Mouse (Mus musculus): Measurements from ENCODE around the gene Col4a6. TPM values are rescaled to one million over a fixed set of nuclear protein-coding genes. Genes with fewer than 3 reads are reported as not detected.

Gene Col4a6
- polyA plus RNA-seq, 1 experiment from 2014 or later, result 8.2 TPM

GRCm38 (mm10) chrX:141236564-141237333 lies 237.1 kb downstream of the Col4a6 start:
- ATAC-seq (ENCODE audit: borderline replicate concordance, extremely low read depth, low FRiP score, low TSS enrichment), result no peak
- Histone ChIP-seq H3K36me3 (no peaks in the 10 kb centered on the region), H3K4me3 (no peak overlapping the region), H3K4me2 (no peak overlapping the region), H3K9ac (no peak overlapping the region), H3K27ac (no peak overlapping the region), H3K27me3 (no peaks in the 10 kb centered on the region), H3K9me3 (no peaks in the 10 kb centered on the region), H3K4me1 (no peaks in the 10 kb centered on the region)
- 57% methylated on average over 2 of the region's 2 CpGs for WGBS

GRCm38 (mm10) chrX:141228169-141228568 lies 245.7 kb downstream of the Col4a6 start:
- ATAC-seq (ENCODE audit: borderline replicate concordance, extremely low read depth, low FRiP score, low TSS enrichment), result no peak
- no peak overlapping the region for H3K4me2 ChIP-seq

GRCm38 (mm10) chrX:141212802-141213201 lies 261.1 kb downstream of the Col4a6 start:
- ATAC-seq (ENCODE audit: borderline replicate concordance, extremely low read depth, low FRiP score, low TSS enrichment), result no peak
- no peaks in the 10 kb centered on the region for H3K4me1 ChIP-seq

More at GRCm38 (mm10) chrX:141228169-141228568, 245.7 kb downstream of the Col4a6 start:
- no peaks in the 10 kb centered on the region for H3K9me3 ChIP-seq
- H3K9ac ChIP-seq, result no peak overlapping the region
- no peak overlapping the region for H3K4me3 ChIP-seq
- no peaks in the 10 kb centered on the region for H3K36me3 ChIP-seq
- peaks cover 9% of the 10 kb centered on the region; the same call in 1 of the 2 replicates for H3K27me3 ChIP-seq
- H3K4me1 ChIP-seq, result no peaks in the 10 kb centered on the region
- no peak overlapping the region for H3K27ac ChIP-seq
- WGBS, result 85% methylated on average over 2 of the region's 2 CpGs

GRCm38 (mm10) chrX:141198993-141199392 lies 274.9 kb downstream of the Col4a6 start:
- no peaks in the 10 kb centered on the region for H3K36me3 ChIP-seq
- no peak overlapping the region for H3K9ac ChIP-seq
- H3K27me3 ChIP-seq, result peaks cover 6% of the 10 kb centered on the region; the same call in 1 of the 2 replicates
- H3K4me1 ChIP-seq, result no peaks in the 10 kb centered on the region
- WGBS, result 65% methylated on average over 3 of the region's 3 CpGs
- no peak overlapping the region for H3K4me2 ChIP-seq
- H3K9me3 ChIP-seq, result no peaks in the 10 kb centered on the region
- H3K4me3 ChIP-seq, result no peak overlapping the region
- no peak overlapping the region for H3K27ac ChIP-seq
- ATAC-seq (ENCODE audit: borderline replicate concordance, extremely low read depth, low FRiP score, low TSS enrichment), result no peak

More at GRCm38 (mm10) chrX:141212802-141213201, 261.1 kb downstream of the Col4a6 start:
- 42% methylated on average over 5 of the region's 5 CpGs for whole genome bisulfite sequencing
- Histone ChIP-seq H3K9ac (no peak overlapping the region), H3K9me3 (no peaks in the 10 kb centered on the region), H3K27me3 (no peaks in the 10 kb centered on the region; the same call in 1 of the 2 replicates), H3K4me2 (no peak overlapping the region), H3K4me3 (no peak overlapping the region), H3K27ac (no peak overlapping the region), H3K36me3 (no peaks in the 10 kb centered on the region)

GRCm38 (mm10) chrX:141195036-141195435 lies 278.8 kb downstream of the Col4a6 start:
- Histone ChIP-seq H3K4me2 (no peak overlapping the region), H3K4me3 (no peak overlapping the region), H3K27me3 (peaks cover 5% of the 10 kb centered on the region; the same call in 1 of the 2 replicates), H3K4me1 (no peaks in the 10 kb centered on the region), H3K9ac (no peak overlapping the region), H3K9me3 (no peaks in the 10 kb centered on the region), H3K36me3 (no peaks in the 10 kb centered on the region), H3K27ac (no peak overlapping the region)
- 0 out of 2 replicates have a peak, but pooled peaks have one; percentile 55 for ATAC-seq (ENCODE audit: borderline replicate concordance, extremely low read depth, low FRiP score, low TSS enrichment)

GRCm38 (mm10) chrX:141175353-141175752 lies 298.5 kb downstream of the Col4a6 start:
- Histone ChIP-seq H3K4me1 (no peaks in the 10 kb centered on the region), H3K27ac (no peak overlapping the region), H3K27me3 (0 out of 2 replicates have a peak, but pooled peaks cover 6% of the 10 kb centered on the region), H3K4me3 (no peak overlapping the region), H3K9me3 (no peaks in the 10 kb centered on the region), H3K36me3 (no peaks in the 10 kb centered on the region), H3K9ac (no peak overlapping the region), H3K4me2 (no peak overlapping the region)
- 39% methylated on average over 7 of the region's 7 CpGs for WGBS
- ATAC-seq (ENCODE audit: borderline replicate concordance, extremely low read depth, low FRiP score, low TSS enrichment), result no peak

- no peak overlapping the region for H3K27ac ChIP-seq
- no peaks in the 10 kb centered on the region for H3K36me3 ChIP-seq
- WGBS, result 82% methylated on average over 4 of the region's 4 CpGs
- H3K4me3 ChIP-seq, result no peak overlapping the region
- peaks cover 6% of the 10 kb centered on the region; the same call in 1 of the 2 replicates for H3K27me3 ChIP-seq
- H3K4me2 ChIP-seq, result no peak overlapping the region
- no peaks in the 10 kb centered on the region for H3K9me3 ChIP-seq
- H3K4me1 ChIP-seq, result no peaks in the 10 kb centered on the region
- no peak for ATAC-seq (ENCODE audit: borderline replicate concordance, extremely low read depth, low FRiP score, low TSS enrichment)
- H3K9ac ChIP-seq, result no peak overlapping the region
Measured at GRCm38 (mm10) chrX:141165067-141165466, 308.8 kb downstream of the Col4a6 start.

- no peak overlapping the region for H3K27ac ChIP-seq
- no peaks in the 10 kb centered on the region for H3K36me3 ChIP-seq
- no peak overlapping the region for H3K4me2 ChIP-seq
- H3K4me3 ChIP-seq, result no peak overlapping the region
- no peak overlapping the region for H3K9ac ChIP-seq
- no peaks in the 10 kb centered on the region; the same call in 1 of the 2 replicates for H3K27me3 ChIP-seq
- H3K4me1 ChIP-seq, result no peaks in the 10 kb centered on the region
- 62% methylated on average over 3 of the region's 3 CpGs for WGBS
- H3K9me3 ChIP-seq, result no peaks in the 10 kb centered on the region
- no peak for ATAC-seq (ENCODE audit: borderline replicate concordance, extremely low read depth, low FRiP score, low TSS enrichment)
Measured at GRCm38 (mm10) chrX:141160371-141160770, 313.5 kb downstream of the Col4a6 start.

- Histone ChIP-seq H3K4me1 (no peaks in the 10 kb centered on the region), H3K27me3 (no peaks in the 10 kb centered on the region), H3K9ac (no peak overlapping the region), H3K4me3 (no peak overlapping the region), H3K36me3 (no peaks in the 10 kb centered on the region), H3K4me2 (no peak overlapping the region), H3K9me3 (no peaks in the 10 kb centered on the region), H3K27ac (no peak overlapping the region)
- 50% methylated on average over 4 of the region's 4 CpGs for WGBS
- ATAC-seq (ENCODE audit: borderline replicate concordance, extremely low read depth, low FRiP score, low TSS enrichment), result no peak
Measured at GRCm38 (mm10) chrX:141158160-141158559, 315.7 kb downstream of the Col4a6 start.

GRCm38 (mm10) chrX:141157626-141158025 lies 316.2 kb downstream of the Col4a6 start:
- Histone ChIP-seq H3K27me3 (no peaks in the 10 kb centered on the region), H3K9ac (no peak overlapping the region), H3K4me1 (no peaks in the 10 kb centered on the region), H3K4me3 (no peak overlapping the region), H3K9me3 (no peaks in the 10 kb centered on the region), H3K4me2 (no peak overlapping the region), H3K36me3 (no peaks in the 10 kb centered on the region), H3K27ac (no peak overlapping the region)
- 53% methylated on average over 4 of the region's 4 CpGs for whole genome bisulfite sequencing
- no peak for ATAC-seq (ENCODE audit: borderline replicate concordance, extremely low read depth, low FRiP score, low TSS enrichment)

- WGBS, result 2% methylated on average over 2 of the region's 2 CpGs
- H3K9me3 ChIP-seq, result no peaks in the 10 kb centered on the region
- H3K27me3 ChIP-seq, result no peaks in the 10 kb centered on the region
- H3K36me3 ChIP-seq, result no peaks in the 10 kb centered on the region
- H3K9ac ChIP-seq, result no peak overlapping the region
- no peak for ATAC-seq (ENCODE audit: borderline replicate concordance, extremely low read depth, low FRiP score, low TSS enrichment)
- no peak overlapping the region for H3K4me3 ChIP-seq
- H3K4me2 ChIP-seq, result no peak overlapping the region
- no peaks in the 10 kb centered on the region for H3K4me1 ChIP-seq
- no peak overlapping the region for H3K27ac ChIP-seq
Measured at GRCm38 (mm10) chrX:141156696-141157095, 317.2 kb downstream of the Col4a6 start.

GRCm38 (mm10) chrX:141151182-141151581 lies 322.7 kb downstream of the Col4a6 start:
- Histone ChIP-seq H3K36me3 (no peaks in the 10 kb centered on the region), H3K4me2 (no peak overlapping the region), H3K27me3 (no peaks in the 10 kb centered on the region), H3K9ac (no peak overlapping the region), H3K27ac (no peak overlapping the region), H3K4me1 (no peaks in the 10 kb centered on the region), H3K4me3 (no peak overlapping the region), H3K9me3 (no peaks in the 10 kb centered on the region)
- ATAC-seq (ENCODE audit: borderline replicate concordance, extremely low read depth, low FRiP score, low TSS enrichment), result 0 out of 2 replicates have a peak, but pooled peaks have one; percentile 16
